Mouse (Mus musculus) heart, postnatal 0 days (tissue): Measurements from ENCODE around the gene Qser1. TPM values are rescaled to one million over a fixed set of nuclear protein-coding genes. Genes with fewer than 3 reads are reported as not detected.
A peak's percentile ranks its signal among the peaks of the same experiment; 100 is the strongest.

Source experiments
- ATAC-seq: fragments of 200-750 bp; cut with Nextera tagmentation; 2 replicates; pipeline ENCODE4 v1.8.0; 2017; ENCODE audit warnings: low read depth, moderate number of reproducible peaks, moderate library complexity; ENCODE audit not compliant: insufficient read depth
- DNase-seq: peaks from one replicate; pipeline ENCODE4 v3.0.0-alpha.2; 2016; ENCODE audit warnings: low spot score
- H3K27ac ChIP-seq: fragments of 300-500 bp; sonication (generic); 2 replicates; pipeline ENCODE4 v1.5.1; 2014; ENCODE audit warnings: low read depth, mild to moderate bottlenecking
- H3K27me3 ChIP-seq: fragments of 300-500 bp; sonication (generic); 2 replicates; pipeline ENCODE4 v1.6.1; 2014; ENCODE audit warnings: low read length, mixed read lengths; ENCODE audit not compliant: control insufficient read depth, insufficient read depth
- H3K36me3 ChIP-seq: fragments of 300-500 bp; sonication (generic); replicated peaks from 2 replicates; pipeline ENCODE4 v1.6.1; 2014; ENCODE audit warnings: low read length, mixed read lengths; ENCODE audit not compliant: control insufficient read depth, insufficient read depth
- H3K4me1 ChIP-seq: fragments of 300-500 bp; sonication (generic); 2 replicates; pipeline ENCODE4 v1.6.1; 2014; ENCODE audit warnings: antibody characterized with exemption; ENCODE audit not compliant: control insufficient read depth, insufficient read depth
- H3K4me2 ChIP-seq: fragments of 300-500 bp; sonication (generic); 2 replicates; pipeline ENCODE4 v1.6.1; 2014; ENCODE audit warnings: low read depth, mild to moderate bottlenecking, low read length, moderate library complexity
- H3K4me3 ChIP-seq: fragments of 300-500 bp; sonication (generic); 2 replicates; pipeline ENCODE4 v1.5.1; 2014; ENCODE audit warnings: low read depth, low read length
- H3K9ac ChIP-seq: fragments of 300-500 bp; sonication (generic); replicated peaks from 2 replicates; pipeline ENCODE4 v1.6.1; 2014; ENCODE audit warnings: low read depth, low read length, mixed read lengths
- H3K9me3 ChIP-seq: fragments of 300-500 bp; sonication (generic); replicated peaks from 2 replicates; pipeline ENCODE4 v1.6.1; 2016; ENCODE audit warnings: low read length; ENCODE audit not compliant: control insufficient read depth
- CTCF ChIP-seq: IDR thresholded peaks from 2 replicates; pipeline ENCODE4 v1.5.1; 2016; ENCODE audit warnings: antibody characterized with exemption, control low read depth, low read depth
- EP300 ChIP-seq: IDR thresholded peaks from 2 replicates; pipeline ENCODE4 v1.6.1; 2016; ENCODE audit warnings: antibody characterized with exemption, low read depth
- WGBS: fragments of 180-500 bp; shearing (Covaris S2); extraction: QIAGEN DNeasy Blood & Tissue Kit; methylation state at CpG from one replicate; pipeline ENCODE4 v1.1.7; 2014; 5-methylcytosine and 5-hydroxymethylcytosine counted together
- polyA plus RNA-seq: library from polyadenylated mRNA; unstranded; fragments of >200 nt; fragmentation: Nextera tagmentation; extraction: Ambion mirVana; gene quantifications from 2 replicates; pipeline ENCODE4 v1.2.1, GENCODE M21; 2015
- total RNA-seq: library from RNA; depleted of rRNA; stranded (reverse); fragments of >200 nt; gene quantifications from 2 replicates; pipeline ENCODE4 v1.2.3, GENCODE M21; 2014; ENCODE audit warnings: low replicate concordance

The Qser1 gene
- total and polyA plus RNA-seq, 2 experiments from 2014 or later, result 3.4 to 7.6 TPM

DNA sequence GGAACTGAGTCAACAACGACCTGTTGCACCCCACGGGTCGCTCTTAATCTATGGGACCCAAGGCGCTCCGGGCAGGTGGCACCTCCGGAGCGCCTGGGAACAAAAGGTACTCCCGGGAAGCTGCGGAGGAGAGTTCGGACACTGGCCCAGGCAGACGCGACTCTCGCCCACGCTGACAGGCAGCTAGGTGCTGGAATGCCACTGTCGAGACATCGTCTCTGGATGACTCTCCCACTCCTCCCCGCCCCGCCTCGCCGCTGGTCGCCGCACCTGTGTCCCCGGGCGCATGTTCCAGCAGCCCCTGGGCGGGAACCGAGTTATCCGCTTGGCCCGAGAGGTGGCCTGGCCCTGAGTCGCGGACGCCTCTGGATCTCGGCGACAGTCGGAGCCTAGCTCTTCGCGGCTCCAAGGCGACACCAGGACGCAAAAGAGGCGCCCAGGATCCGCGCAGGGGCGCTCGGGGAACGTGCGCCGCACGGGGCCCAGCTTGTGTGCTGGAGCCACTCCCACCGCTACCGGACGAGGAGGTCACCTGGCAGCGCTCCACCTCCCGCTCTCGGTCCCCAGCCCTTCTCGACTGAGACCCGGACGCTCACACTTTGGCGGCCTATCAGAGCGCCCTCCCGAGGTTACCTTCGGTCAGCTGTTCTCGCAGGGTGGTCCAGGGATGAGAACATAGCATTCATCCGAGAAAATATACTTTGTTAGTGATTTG lies 32.9 kb upstream of the Qser1 start, which contains the start of gene Prrg4:
Prrg4 (minus strand) TSS at position 601 of the 715 bp plus-strand sequence.
- Histone ChIP-seq H3K27ac (no peak within 1 kb of the TSS), H3K4me2 (peak within 1 kb of the TSS; percentile 76), H3K9ac (peak within 1 kb of the TSS; percentile 44; the same call in 1 of the 2 replicates), H3K4me1 (0 out of 2 replicates have a peak, but pooled peaks cover 5% of the 10 kb centered on the region), H3K36me3 (no peaks in the 10 kb centered on the region), H3K4me3 (peak within 1 kb of the TSS; percentile 52), H3K27me3 (peaks cover 11% of the 10 kb centered on the region; the same call in 1 of the 2 replicates), H3K9me3 (no peaks in the 10 kb centered on the region)
- DNase-seq (peak; percentile 35), ATAC-seq (peak; percentile 85)
- under 1% methylated on average over 61 of the region's 62 CpGs for WGBS
- TF ChIP-seq EP300 (no peak), CTCF (peak; percentile 21)

GRCm38 (mm10) chr2:104848235-104849161 lies 31.9 kb upstream of the Qser1 start:
- 38% methylated on average over 16 of the region's 16 CpGs for WGBS
- ATAC-seq (no peak), DNase-seq (no peak)
- Histone ChIP-seq H3K36me3 (no peaks in the 10 kb centered on the region), H3K4me3 (peak overlapping the region; percentile 52), H3K27me3 (peaks cover 10% of the 10 kb centered on the region; the same call in 1 of the 2 replicates), H3K4me2 (peak overlapping the region; percentile 76), H3K9ac (0 out of 2 replicates have a peak overlapping the region, but pooled peaks have one; percentile 44), H3K27ac (no peak overlapping the region), H3K9me3 (no peaks in the 10 kb centered on the region), H3K4me1 (0 out of 2 replicates have a peak, but pooled peaks cover 5% of the 10 kb centered on the region)
- TF ChIP-seq CTCF, result no peak
- TF ChIP-seq EP300, result no peak

- H3K36me3 ChIP-seq, result no peaks in the 10 kb centered on the region
- TF ChIP-seq EP300 (no peak), CTCF (peak; percentile 41)
- peak; percentile 78 for DNase-seq
- H3K4me3 ChIP-seq, result no peak overlapping the region
- H3K9ac ChIP-seq, result no peak overlapping the region
- H3K4me1 ChIP-seq, result 0 out of 2 replicates have a peak, but pooled peaks cover 5% of the 10 kb centered on the region
- H3K27me3 ChIP-seq, result peaks cover 8% of the 10 kb centered on the region; the same call in 1 of the 2 replicates
- peak; percentile 19; the same call in 1 of the 2 replicates for ATAC-seq
- no peak overlapping the region for H3K27ac ChIP-seq
- H3K9me3 ChIP-seq, result no peaks in the 10 kb centered on the region
- no peak overlapping the region for H3K4me2 ChIP-seq
- 42% methylated on average over 2 of the region's 2 CpGs for WGBS
Observed at GRCm38 (mm10) chr2:104847645-104848044, 31.1 kb upstream of the Qser1 start.

GRCm38 (mm10) chr2:104846638-104847414 lies 30.3 kb upstream of the Qser1 start:
- Histone ChIP-seq H3K36me3 (no peaks in the 10 kb centered on the region), H3K9ac (no peak overlapping the region), H3K4me1 (0 out of 2 replicates have a peak, but pooled peaks cover 5% of the 10 kb centered on the region), H3K4me2 (no peak overlapping the region), H3K27me3 (peaks cover 8% of the 10 kb centered on the region; the same call in 1 of the 2 replicates), H3K27ac (no peak overlapping the region), H3K4me3 (no peak overlapping the region), H3K9me3 (no peaks in the 10 kb centered on the region)
- TF ChIP-seq EP300, result no peak
- no peak for TF ChIP-seq CTCF
- ATAC-seq (no peak), DNase-seq (no peak)
- 38% methylated on average over 4 of the region's 4 CpGs for WGBS

DNA sequence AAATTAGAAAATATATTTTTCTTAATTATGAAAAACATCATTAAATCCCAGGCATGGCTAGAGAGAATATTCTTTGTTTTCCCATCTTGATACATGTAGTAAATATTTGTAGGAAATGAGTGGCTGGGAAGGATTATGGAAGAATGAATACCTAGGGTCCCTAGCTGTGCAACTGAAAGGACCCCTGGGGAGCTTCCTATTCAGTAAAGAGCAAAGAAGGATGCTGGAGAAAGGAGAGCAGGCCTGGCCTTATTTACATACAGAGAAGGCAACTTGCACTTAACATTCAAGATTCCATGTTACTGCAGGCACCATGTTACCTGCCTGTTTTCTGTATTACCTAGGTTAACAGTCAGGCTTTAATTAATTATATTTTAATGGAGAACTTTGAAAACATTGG lies 26.0 kb upstream of the Qser1 start:
- H3K9ac ChIP-seq, result no peak overlapping the region
- TF ChIP-seq EP300 (no peak), CTCF (no peak)
- ATAC-seq (no peak), DNase-seq (no peak)
- no peaks in the 10 kb centered on the region for H3K4me1 ChIP-seq
- H3K27ac ChIP-seq, result no peak overlapping the region
- H3K36me3 ChIP-seq, result no peaks in the 10 kb centered on the region
- no peak overlapping the region for H3K4me3 ChIP-seq
- no peaks in the 10 kb centered on the region for H3K9me3 ChIP-seq
- no peak overlapping the region for H3K4me2 ChIP-seq
- no peaks in the 10 kb centered on the region for H3K27me3 ChIP-seq
